Mouse (Mus musculus): ENCODE data around the gene Rnf181.
A peak's percentile ranks its signal among the peaks of the same experiment; 100 is the strongest.

Gene Rnf181

DNA sequence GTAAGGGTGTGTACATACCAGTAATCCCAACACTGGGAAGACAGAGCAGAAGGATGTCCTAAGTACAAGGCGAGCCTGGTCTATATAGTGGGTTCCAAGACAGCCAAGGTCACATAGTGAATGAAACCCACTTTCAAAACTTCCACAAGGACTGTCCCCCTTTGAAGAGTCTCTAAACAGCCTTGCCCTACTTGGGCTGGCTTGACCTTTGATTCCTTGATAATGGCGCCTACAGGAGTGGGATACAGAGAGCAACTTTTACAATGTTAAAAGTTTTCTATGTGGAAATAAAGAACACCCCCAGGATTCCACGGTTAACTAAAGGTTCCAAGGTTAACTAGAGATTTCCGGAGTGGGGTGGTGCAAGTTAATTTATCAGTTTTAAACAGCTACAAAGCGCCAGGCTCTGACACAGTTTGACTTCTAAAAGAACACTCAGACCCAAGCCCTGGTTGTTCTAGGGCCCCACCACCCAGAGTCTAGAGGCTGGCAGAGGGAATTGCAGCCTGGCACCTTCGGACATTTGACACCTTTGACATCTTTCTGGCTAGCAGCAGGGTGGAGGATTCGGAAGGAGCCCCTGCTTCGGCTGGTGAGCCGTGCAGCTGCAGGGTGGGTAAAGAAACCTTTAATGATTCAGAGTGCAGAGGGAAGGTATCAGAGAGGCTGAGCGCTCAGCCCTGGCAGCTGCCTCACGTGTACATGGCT is 6.7 kb downstream of the Rnf181 start:
- DNase-seq = no peak

- DNase-seq = no peak
Measured at GRCm38 (mm10) chr6:72359343-72359742, 7.4 kb downstream of the Rnf181 start.

GRCm38 (mm10) chr6:72358086-72358764 is 8.5 kb downstream of the Rnf181 start:
- no peak for DNase-seq

- DNase-seq = no peak
Measured at GRCm38 (mm10) chr6:72357164-72358079, 9.3 kb downstream of the Rnf181 start.

DNA sequence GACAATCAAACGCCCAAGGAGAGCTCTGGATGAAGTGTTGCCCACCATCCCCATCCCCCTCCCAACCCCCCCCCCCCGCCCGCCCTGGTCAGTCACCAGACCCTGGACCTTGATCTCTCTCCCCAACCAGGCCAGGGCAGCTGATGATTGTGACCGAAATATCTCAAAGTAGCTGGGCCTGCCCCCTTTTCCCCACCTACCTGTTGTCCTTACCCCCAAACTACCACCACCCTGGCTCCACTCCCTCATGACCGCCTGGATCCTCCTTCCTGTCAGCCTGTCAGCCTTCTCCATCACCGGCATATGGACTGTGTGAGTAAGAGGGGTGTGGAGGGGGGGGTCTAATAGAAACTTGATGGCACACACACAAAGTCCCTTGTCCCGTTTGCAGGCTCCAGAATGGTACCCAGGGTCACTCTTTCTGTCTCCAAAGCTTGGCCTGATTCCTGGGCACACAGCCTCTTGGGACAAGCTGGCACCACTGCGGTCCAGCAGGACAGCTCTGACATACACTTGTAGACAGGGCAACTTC is 10.7 kb downstream of the Rnf181 start:
- DNase-seq = no peak

DNA sequence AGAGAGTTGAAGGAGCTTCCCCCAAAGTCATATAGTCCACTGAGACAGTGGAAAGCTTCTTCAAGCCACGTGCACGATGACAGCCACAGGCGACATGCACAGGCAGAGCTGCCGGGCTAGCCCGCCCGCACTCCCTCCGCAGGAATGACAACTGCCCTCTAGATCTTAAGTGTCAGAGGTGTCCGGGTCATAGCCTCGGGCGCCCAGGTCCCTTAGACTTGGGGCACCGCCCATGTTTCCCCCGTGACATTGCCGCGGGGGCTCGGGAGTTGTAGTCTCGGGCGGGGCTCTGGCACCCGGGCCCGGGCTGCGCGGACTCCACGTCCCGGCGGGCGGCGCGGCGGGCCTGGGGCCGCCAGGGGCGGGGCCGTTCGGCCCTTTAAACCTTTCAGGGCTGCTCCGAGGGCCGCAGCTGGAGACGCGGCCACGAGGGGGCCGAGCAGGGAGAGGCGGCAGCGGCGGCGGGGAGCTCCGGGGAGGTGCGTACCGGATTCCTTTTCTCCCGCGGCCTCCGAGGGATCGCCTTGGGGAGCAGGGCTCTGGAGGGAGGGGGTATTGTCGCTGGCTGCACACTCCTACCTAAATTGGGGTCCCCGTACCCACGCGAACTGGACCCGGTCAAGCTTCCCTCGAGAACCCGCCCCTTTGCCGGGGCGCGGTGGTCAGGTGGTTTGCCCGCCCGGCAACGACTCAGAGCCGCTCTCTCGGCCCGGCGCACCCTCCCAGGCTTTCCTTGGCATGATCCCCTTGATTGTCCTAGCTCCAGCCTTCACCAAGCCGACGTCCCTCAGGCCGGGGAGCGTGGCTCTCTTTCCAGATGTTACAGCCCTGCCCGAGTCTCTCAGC is 11.5 kb downstream of the Rnf181 start, which contains the start of gene Tmem150a:
Gene Tmem150a, plus strand, starts transcription at position 382 of the 846 bp plus-strand sequence.
- DNase-seq = peak; percentile 40 to 58

DNA sequence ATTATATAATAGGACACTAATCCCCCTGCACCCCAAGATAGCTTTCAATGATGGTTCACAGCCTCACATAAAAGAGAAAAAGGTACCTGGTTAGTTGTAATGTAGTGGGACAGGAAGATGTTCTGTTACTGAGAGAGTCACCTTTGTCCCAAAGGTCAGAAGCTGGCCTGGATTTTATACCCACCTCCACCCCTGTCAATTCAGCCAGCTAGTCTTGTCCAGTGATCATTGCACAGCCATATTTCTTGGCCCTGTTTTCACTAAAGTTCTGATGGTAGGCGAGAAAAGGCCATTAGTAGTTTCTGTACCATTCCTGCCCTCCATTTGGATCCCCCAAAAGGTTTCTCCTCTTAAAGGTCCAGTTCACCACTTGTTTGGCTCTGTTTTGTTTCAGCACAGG is 12.7 kb downstream of the Rnf181 start:
- DNase-seq = no peak

GRCm38 (mm10) chr6:72352636-72353405 is 13.9 kb downstream of the Rnf181 start:
- no peak for DNase-seq

DNA sequence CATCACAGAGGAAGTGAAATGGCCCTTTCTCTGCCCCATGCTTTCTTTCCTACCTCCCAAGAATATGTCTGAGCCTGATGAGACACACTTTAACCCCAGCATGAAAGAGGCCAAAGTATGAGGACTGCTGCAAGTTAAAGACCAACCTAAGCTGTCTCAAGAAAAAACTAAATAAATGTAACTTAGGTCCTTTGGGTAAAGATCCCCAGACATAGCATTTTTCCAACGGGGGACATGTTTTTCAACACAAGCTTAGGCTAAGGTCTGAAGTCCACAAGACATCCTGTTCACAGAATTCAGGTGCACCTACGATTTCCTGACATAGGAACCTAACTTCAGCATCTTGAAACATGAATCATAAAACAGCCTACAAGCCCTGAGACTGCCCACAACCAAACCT is 16.5 kb downstream of the Rnf181 start:
- DNase-seq = no peak

- no peak for DNase-seq
Measured at GRCm38 (mm10) chr6:72348411-72348810, 18.3 kb downstream of the Rnf181 start.

DNA sequence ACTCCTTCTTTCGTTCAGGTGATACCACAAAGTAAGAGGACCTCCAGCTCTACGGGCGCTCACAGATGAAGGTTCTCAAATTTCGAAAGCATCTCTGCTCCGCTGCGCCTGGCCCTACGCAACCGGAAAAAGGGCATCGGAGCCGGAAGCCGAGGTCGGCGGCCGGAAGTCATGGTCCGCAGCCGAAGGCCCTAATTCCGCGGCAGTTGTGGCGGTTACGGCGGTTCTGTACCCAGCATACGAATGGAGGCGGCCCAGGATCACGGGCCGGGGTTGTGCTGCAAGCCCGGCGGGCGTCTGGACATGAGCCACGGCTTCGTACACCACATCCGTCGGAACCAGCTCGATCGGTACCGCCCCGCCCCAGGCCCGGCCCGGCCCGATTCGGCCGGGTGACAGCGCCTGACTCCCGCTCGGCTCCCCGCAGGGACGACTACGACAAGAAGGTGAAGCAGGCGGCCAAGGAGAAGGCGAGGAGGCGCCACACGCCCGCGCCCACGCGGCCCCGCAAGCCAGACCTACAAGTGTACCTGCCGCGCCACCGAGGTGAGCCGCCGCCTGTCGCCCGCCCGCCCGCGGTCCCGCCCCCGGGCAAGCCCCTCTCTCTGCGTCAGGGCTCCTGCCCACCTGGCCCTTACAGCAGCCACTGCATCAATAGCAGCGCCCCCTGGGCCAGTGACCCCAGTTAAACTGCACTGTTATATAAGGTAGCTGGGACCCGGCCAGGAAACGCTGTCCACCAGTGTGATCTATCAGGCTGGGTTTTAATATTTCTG is 19.4 kb downstream of the Rnf181 start, which contains the start of gene 0610030E20Rik:
Gene 0610030E20Rik, plus strand, starts transcription at position 152 of the 776 bp plus-strand sequence.
- peak; percentile 84 to 88 for DNase-seq

DNA sequence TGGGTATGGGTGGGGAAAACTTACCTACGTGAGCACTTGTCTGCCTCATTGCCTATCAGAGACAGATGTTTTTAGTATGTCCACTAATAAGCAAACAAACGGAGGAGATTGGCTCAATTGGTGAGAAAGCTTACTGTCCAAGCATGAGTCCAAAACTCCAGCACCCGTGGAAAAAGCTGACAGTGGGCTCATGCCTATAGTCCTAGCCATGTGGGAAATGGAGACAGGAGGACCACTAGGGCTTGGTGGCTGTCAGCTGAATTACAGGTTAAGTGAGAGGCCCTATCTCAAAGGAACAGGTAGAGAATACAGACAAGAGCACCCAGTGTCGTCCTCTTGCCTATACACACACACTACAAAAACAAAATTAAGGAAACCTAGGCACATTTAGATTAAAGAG is 20.5 kb downstream of the Rnf181 start:
- no peak for DNase-seq

GRCm38 (mm10) chr6:72345633-72346032 is 21.1 kb downstream of the Rnf181 start:
- DNase-seq = no peak

GRCm38 (mm10) chr6:72345074-72345567 is 21.6 kb downstream of the Rnf181 start, which contains the start of gene Usp39:
Gene Usp39, minus strand, starts transcription at chr6:72345184.
- DNase-seq = peak; percentile 88 to 89

DNA sequence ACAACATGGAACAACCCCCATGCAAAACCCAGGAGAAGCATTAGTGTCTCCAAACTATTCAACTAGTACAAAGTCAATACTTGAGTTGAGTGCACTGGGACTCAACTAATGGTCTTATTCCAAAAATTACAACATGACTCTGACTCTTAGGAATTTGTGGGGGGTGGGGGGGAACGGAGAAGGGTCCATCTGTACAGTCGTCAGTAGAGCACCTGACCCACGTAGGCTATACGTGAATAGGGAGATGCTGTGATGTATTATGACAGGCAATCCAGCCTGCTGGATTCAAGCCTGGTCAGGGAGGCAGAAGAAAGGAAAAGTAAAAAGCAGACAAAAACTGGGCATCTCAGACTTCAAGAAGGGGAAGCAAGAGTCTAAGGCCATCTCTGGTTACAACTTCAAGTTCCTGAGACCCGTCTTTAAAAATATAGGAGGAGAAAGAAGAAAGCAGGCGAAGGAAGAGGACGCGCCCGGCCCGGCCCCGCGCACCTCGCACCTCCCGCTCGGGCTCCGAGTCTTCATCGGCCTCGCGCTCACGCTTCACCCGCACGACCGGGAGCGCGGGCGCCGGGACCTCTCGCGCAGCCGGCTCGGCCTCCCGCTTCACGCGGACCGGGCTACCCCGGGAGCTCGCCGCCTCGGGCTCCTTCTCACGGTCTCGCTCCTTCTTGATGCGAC is 22.2 kb downstream of the Rnf181 start:
- DNase-seq = no peak

DNA sequence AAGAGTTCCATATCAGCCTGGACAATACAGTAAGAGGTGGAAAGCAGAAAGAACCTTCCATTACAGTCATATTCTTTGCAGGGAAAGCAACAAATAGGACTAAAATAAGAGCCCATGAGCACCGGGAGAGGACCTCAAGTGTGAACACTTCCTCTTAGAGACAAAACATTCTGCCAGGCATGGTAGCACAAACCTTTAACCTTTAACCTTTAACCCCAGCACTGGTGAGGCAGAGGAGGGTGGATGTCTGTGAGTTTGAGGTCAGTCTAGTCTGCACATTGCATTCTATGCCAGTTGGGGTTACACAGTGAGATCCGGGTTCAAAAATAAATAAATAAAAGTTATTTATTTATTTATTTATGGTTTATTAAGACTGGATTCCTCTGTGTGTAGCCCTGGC is 26.3 kb downstream of the Rnf181 start:
- no peak for DNase-seq

DNA sequence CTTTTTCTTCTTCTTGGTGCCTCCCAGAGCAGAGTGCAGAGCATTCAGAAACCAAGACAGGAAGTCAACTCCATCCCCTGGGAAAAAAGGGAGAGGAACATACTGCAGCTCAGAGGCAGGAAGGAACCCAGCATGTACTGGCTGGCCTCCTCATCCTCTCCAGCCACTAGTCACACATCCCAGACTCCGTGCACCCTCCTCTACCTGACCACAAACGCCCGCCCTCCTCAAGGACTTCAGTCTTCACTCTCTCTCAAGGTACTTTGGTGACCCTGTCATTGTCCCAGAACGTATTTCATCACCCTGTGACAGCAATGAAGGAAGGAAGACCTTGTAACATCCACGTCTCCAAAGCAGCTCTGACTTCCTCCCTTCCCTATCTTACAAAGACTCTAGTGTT is 33.6 kb downstream of the Rnf181 start:
- no peak for DNase-seq

- DNase-seq = no peak
Measured at GRCm38 (mm10) chr6:72330133-72330532, 36.6 kb downstream of the Rnf181 start.

- no peak for DNase-seq
Measured at GRCm38 (mm10) chr6:72329019-72329418, 37.7 kb downstream of the Rnf181 start.
